Mouse (Mus musculus) cerebral cortex, adult 2 months (tissue): ENCODE results near the gene Vmn2r101.

ENCODE experiments used
- WGBS: fragments of 180-500 bp; shearing (Covaris S2); methylation state at CpG from one replicate; pipeline ENCODE4 v1.1.7; 2018; 5-methylcytosine and 5-hydroxymethylcytosine counted together

Vmn2r101 gene

DNA sequence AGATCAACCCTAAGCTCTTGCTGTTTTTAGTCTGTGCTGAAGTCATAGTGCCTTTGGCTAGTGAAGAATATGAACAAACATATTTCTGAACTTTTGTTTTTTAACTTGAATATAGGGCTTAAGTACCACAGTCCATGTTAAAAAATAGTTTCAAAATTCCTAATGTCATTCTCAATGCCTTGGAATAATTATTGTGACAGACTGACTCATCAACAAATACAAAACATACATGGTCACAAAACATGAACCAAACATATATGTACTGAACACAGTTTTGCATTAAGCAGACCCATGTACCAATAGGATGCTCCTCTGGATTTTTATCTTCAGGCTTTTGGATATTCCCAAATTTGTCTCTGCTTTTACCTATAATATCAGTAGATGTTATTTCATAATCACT, at the start of gene Vmn2r101:
Gene Vmn2r101, plus strand, starts transcription at position 301 of the 400 bp plus-strand sequence.

DNA sequence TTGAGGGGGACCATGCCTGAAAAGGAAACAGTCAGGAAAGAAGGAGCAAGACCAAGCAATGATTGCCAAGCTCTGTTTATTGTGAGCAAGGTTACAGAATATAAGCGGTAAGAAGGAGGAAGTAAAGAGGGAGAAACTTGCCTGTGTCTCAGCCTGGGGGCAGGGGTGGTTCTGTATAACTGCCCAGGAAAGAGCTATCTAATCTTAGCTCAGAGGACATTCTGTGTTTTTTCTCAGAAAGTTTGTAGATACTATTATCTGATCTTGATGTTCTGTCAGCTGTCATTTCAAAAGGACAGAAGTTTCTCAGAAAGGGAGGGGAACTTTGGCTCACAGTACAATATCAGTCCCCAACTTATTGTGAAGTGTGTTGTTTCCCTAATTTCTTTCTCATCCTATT, 52.3 kb downstream of the Vmn2r101 start:
- WGBS, result 97% methylated on average over 1 of the region's 1 CpGs

DNA sequence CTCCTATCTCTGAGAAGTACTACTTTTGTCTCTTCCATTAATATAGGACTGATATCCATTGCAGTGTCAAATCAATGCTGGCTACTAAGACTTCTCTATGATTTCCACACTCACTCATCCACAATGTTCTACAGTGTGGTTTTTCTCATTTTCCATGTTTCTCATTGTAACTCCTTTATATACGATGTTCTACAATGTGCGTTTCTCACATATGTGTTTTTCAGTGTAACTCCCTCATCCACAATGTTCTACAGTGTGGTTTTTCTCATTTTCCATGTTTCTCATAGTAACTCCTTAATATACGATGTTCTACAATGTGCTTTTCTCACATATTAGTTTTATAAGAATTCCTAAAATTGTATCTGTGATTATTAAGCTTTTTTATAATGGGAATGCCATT, 81.4 kb downstream of the Vmn2r101 start:
- WGBS, result 60% methylated on average over 3 of the region's 3 CpGs

- 53% methylated on average over 2 of the region's 2 CpGs for WGBS
Measured at GRCm38 (mm10) chr17:19660028-19660427, 83.0 kb downstream of the Vmn2r101 start, which contains the start of gene Vmn2r102. Gene Vmn2r102 (plus strand): TSS chr17:19660328.
